Mouse (Mus musculus) bone marrow, adult 2 months (tissue): Measurements from ENCODE around the gene Slc19a2.

Experiments used
- CTCF ChIP-seq: fragments of 200-500 bp; IDR thresholded peaks from 2 replicates; pipeline ENCODE4 v1.5.1; 2011; ENCODE audit warnings: low read length, control low read depth; ENCODE audit not compliant: control insufficient read depth, insufficient read depth
- POLR2A ChIP-seq: fragments of 200-500 bp; IDR thresholded peaks from 2 replicates; pipeline ENCODE4 v1.6.1; 2011; ENCODE audit warnings: low read depth, mild to moderate bottlenecking, control low read depth, low read length, borderline replicate concordance; ENCODE audit not compliant: control insufficient read depth

GRCm38 (mm10) chr1:164292040-164292439 lies 43.2 kb downstream of the Slc19a2 start:
- TF ChIP-seq POLR2A: no peak
- TF ChIP-seq CTCF: no peak
